Mouse (Mus musculus) forebrain, embryonic 16.5 days (tissue): ENCODE measurements around the gene Cwh43. TPM values are rescaled to one million over a fixed set of nuclear protein-coding genes. Genes with fewer than 3 reads are reported as not detected.

ENCODE experiments used
- ATAC-seq: fragments of 200-750 bp; cut with Nextera tagmentation; 2 replicates; pipeline ENCODE4 v1.8.0; 2017; ENCODE audit warnings: mild to moderate bottlenecking, moderate library complexity
- H3K27ac ChIP-seq: fragments of 300-500 bp; sonication (generic); 2 replicates; pipeline ENCODE4 v1.5.1; 2014; ENCODE audit warnings: low read length, control low read depth
- H3K27me3 ChIP-seq: fragments of 300-500 bp; sonication (generic); replicated peaks from 2 replicates; pipeline ENCODE4 v1.6.1; 2014; ENCODE audit warnings: low read length; ENCODE audit not compliant: control insufficient read depth, insufficient read depth
- H3K36me3 ChIP-seq: fragments of 300-500 bp; sonication (generic); 2 replicates; pipeline ENCODE4 v1.6.1; 2014; ENCODE audit not compliant: control insufficient read depth, insufficient read depth
- H3K4me1 ChIP-seq: fragments of 300-500 bp; sonication (generic); replicated peaks from 2 replicates; pipeline ENCODE4 v1.6.1; 2014; ENCODE audit warnings: low read length; ENCODE audit not compliant: control insufficient read depth, insufficient read depth
- H3K4me2 ChIP-seq: fragments of 300-500 bp; sonication (generic); 2 replicates; pipeline ENCODE4 v1.6.1; 2014; ENCODE audit warnings: mild to moderate bottlenecking, low read length, control low read depth
- H3K4me3 ChIP-seq: fragments of 300-500 bp; sonication (generic); replicated peaks from 2 replicates; pipeline ENCODE4 v1.5.1; 2014; ENCODE audit warnings: mild to moderate bottlenecking, low read length, control low read depth
- H3K9ac ChIP-seq: fragments of 300-500 bp; sonication (generic); replicated peaks from 2 replicates; pipeline ENCODE4 v1.6.1; 2014; ENCODE audit warnings: low read depth, low read length, control low read depth
- H3K9me3 ChIP-seq: fragments of 300-500 bp; sonication (generic); 2 replicates; pipeline ENCODE4 v1.6.1; 2016; ENCODE audit warnings: low read length; ENCODE audit not compliant: control insufficient read depth
- WGBS: fragments of 180-500 bp; shearing (Covaris S2); extraction: QIAGEN DNeasy Blood & Tissue Kit; methylation state at CpG from one replicate; pipeline ENCODE4 v1.1.7; 2014; 5-methylcytosine and 5-hydroxymethylcytosine counted together
- polyA plus RNA-seq: library from polyadenylated mRNA; unstranded; fragments of >200 nt; fragmentation: Nextera tagmentation; extraction: Ambion mirVana; gene quantifications from 2 replicates; pipeline ENCODE4 v1.2.1, GENCODE M21; 2015

The Cwh43 gene
- polyA plus RNA-seq, 1 experiment from 2014 or later: not detected

GRCm38 (mm10) chr5:73486451-73486850 lies 80.6 kb downstream of the Cwh43 start:
- H3K36me3 ChIP-seq: no peaks in the 10 kb centered on the region
- no peak overlapping the region for H3K4me2 ChIP-seq
- no peak overlapping the region for H3K27ac ChIP-seq
- H3K27me3 ChIP-seq: no peaks in the 10 kb centered on the region
- ATAC-seq: no peak
- peaks cover 9% of the 10 kb centered on the region for H3K4me1 ChIP-seq
- 43% methylated on average over 4 of the region's 4 CpGs for WGBS
- no peaks in the 10 kb centered on the region for H3K9me3 ChIP-seq
- H3K4me3 ChIP-seq: no peak overlapping the region
- no peak overlapping the region for H3K9ac ChIP-seq

GRCm38 (mm10) chr5:73489915-73490314 lies 84.0 kb downstream of the Cwh43 start:
- 5% methylated on average over 14 of the region's 14 CpGs for WGBS
- Histone ChIP-seq H3K9me3 (no peaks in the 10 kb centered on the region), H3K4me3 (peak overlapping the region; percentile 94), H3K4me2 (peak overlapping the region; percentile 85), H3K4me1 (peaks cover 12% of the 10 kb centered on the region), H3K27me3 (no peaks in the 10 kb centered on the region), H3K36me3 (no peaks in the 10 kb centered on the region), H3K9ac (peak overlapping the region; percentile 54), H3K27ac (peak overlapping the region; percentile 58; the same call in 1 of the 2 replicates)
- no peak for ATAC-seq

DNA sequence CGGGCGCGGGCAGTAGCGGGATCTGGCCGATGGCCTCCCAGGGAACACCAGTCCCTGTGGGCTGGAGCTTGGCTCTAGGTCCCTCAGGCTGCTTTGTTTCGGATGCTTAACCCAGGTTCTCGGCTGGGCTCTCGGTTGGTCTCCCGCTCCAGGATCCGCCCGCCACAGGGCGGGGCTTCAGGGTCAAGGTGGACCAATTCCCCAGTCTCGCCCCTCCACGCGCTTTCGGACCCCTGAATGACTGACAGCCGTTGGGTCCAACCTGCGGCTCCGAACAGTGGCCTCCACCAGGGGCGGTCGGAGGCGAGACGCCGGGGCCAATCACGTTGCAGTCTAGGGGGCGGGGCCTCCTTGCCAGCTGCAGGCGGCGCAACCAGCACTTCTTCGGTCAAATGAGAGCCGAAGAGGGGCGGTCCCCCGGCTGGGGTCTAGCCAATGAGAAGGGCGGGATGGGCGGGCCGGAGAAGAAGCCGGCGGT lies 84.8 kb downstream of the Cwh43 start:
- Histone ChIP-seq H3K4me2 (peak overlapping the region; percentile 86), H3K27me3 (no peaks in the 10 kb centered on the region), H3K27ac (peak overlapping the region; percentile 97), H3K9me3 (no peaks in the 10 kb centered on the region), H3K36me3 (no peaks in the 10 kb centered on the region), H3K4me3 (peak overlapping the region; percentile 94), H3K4me1 (peaks cover 12% of the 10 kb centered on the region), H3K9ac (peak overlapping the region; percentile 78)
- ATAC-seq: peak; percentile 93
- under 1% methylated on average over 37 of the region's 37 CpGs for WGBS

DNA sequence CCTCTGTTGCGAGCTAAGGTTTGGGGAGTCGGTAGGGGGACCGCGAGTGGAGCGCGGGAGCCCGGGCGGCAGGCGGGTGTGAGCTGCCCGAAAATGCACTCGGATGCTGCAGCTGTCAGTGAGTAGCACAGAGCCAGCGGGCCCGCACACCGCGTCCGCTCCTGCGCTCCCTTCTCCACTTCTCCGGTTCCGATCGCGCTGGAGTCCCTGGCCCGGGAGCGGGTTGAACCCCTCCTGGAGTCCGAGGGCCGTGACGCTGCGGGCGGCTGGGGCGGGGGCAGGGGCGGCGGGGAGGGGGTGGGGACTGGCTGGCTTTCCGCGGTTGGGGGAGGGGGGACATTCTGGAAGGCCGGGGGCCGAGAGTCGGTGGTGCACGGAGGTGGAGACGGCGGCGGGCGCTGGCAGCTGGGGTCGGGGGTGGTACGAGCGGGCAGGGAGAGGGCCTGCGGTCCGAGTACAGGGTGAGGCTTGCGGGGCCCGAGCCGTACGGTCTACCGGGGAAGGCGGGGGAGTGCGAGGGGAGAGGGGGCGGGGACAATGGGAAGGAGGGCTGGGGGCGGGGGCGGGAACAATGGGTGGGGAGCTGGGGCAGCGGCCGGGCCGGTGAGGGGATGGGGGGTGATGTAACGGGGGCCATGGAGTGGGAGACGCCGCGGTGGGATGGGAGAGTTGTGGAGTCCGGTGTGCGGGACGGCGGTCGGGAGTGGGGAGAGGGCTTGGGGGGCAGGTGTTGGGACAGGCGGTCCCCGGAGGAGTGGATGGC lies 85.4 kb downstream of the Cwh43 start:
- peak overlapping the region; percentile 97 for H3K27ac ChIP-seq
- H3K9me3 ChIP-seq: no peaks in the 10 kb centered on the region
- H3K4me2 ChIP-seq: peak overlapping the region; percentile 86
- no peaks in the 10 kb centered on the region for H3K36me3 ChIP-seq
- 1% methylated on average over 57 of the region's 70 CpGs for WGBS
- ATAC-seq: peak; percentile 19
- H3K27me3 ChIP-seq: no peaks in the 10 kb centered on the region
- peak overlapping the region; percentile 78 for H3K9ac ChIP-seq
- peak overlapping the region; percentile 94 for H3K4me3 ChIP-seq
- peaks cover 12% of the 10 kb centered on the region for H3K4me1 ChIP-seq

DNA sequence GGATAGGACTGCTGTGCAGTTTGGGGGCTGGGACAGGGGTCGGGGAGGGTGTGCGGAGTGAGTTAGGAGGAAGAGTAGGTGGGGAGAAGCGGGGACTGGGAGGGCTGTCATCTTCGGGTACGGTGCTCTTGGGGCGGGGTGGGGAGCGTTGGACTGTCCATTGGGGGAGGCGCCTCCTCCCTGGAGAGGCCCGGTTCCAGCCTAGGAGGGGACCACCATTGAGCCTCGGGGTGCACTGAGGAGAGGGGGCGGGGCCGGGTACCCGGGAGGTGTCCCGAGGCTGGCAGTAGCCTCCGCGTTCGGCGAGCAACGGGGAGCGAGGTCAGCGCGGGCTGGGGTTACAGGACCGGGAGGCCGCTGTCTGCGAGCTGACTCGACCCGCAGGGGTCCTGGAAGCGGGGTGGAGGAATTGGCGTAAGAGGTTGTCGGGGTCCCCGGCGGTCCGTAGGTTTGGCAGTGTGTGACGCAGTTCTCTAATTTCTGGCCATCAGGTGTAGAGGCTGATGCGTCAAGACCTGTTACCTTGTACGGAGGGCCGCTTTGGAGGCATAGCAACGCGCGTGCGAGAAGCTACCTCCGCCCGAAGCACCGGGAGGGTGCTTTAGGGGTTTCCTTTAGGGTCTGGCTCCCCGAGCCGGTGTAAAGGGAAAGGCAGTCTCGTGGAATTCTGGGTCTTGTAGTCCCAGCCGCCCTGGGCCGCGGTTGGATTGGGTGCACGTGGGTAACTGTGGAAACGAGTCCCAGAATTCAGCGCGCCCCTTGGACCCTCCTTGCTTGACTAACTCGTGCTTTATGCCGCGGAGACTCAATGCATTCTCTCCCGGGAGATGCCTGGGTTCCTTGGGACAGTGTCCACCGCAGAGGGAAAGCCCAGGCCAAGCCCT lies 86.2 kb downstream of the Cwh43 start:
- Histone ChIP-seq H3K9me3 (no peaks in the 10 kb centered on the region), H3K36me3 (no peaks in the 10 kb centered on the region), H3K4me3 (peak overlapping the region; percentile 94), H3K9ac (peak overlapping the region; percentile 78), H3K4me2 (peak overlapping the region; percentile 86), H3K27me3 (no peaks in the 10 kb centered on the region), H3K27ac (peak overlapping the region; percentile 97), H3K4me1 (peaks cover 12% of the 10 kb centered on the region)
- ATAC-seq: peak; percentile 85
- 0% methylated on average over 56 of the region's 59 CpGs for WGBS

GRCm38 (mm10) chr5:73497401-73497800 lies 91.5 kb downstream of the Cwh43 start:
- H3K4me2 ChIP-seq: no peak overlapping the region
- no peaks in the 10 kb centered on the region for H3K27me3 ChIP-seq
- H3K27ac ChIP-seq: no peak overlapping the region
- no peaks in the 10 kb centered on the region for H3K36me3 ChIP-seq
- peaks cover 6% of the 10 kb centered on the region for H3K4me1 ChIP-seq
- H3K4me3 ChIP-seq: no peak overlapping the region
- ATAC-seq: no peak
- no peaks in the 10 kb centered on the region for H3K9me3 ChIP-seq
- H3K9ac ChIP-seq: no peak overlapping the region
- 80% methylated on average over 3 of the region's 3 CpGs for whole genome bisulfite sequencing

GRCm38 (mm10) chr5:73498559-73498958 lies 92.7 kb downstream of the Cwh43 start:
- Histone ChIP-seq H3K9ac (no peak overlapping the region), H3K4me2 (no peak overlapping the region), H3K27me3 (no peaks in the 10 kb centered on the region), H3K36me3 (no peaks in the 10 kb centered on the region), H3K9me3 (no peaks in the 10 kb centered on the region), H3K27ac (no peak overlapping the region), H3K4me1 (no peaks in the 10 kb centered on the region; the same call in 1 of the 2 replicates), H3K4me3 (no peak overlapping the region)
- ATAC-seq: no peak
- WGBS: 91% methylated on average over 8 of the region's 8 CpGs

GRCm38 (mm10) chr5:73500867-73501440 lies 95.1 kb downstream of the Cwh43 start:
- no peak overlapping the region for H3K4me3 ChIP-seq
- H3K27ac ChIP-seq: no peak overlapping the region
- WGBS: 78% methylated on average over 7 of the region's 7 CpGs
- H3K36me3 ChIP-seq: no peaks in the 10 kb centered on the region
- H3K27me3 ChIP-seq: no peaks in the 10 kb centered on the region
- H3K9me3 ChIP-seq: no peaks in the 10 kb centered on the region
- no peak for ATAC-seq
- no peak overlapping the region for H3K9ac ChIP-seq
- no peak overlapping the region for H3K4me2 ChIP-seq
- peaks cover 6% of the 10 kb centered on the region for H3K4me1 ChIP-seq

- Histone ChIP-seq H3K9ac (no peak overlapping the region), H3K4me1 (peaks cover 13% of the 10 kb centered on the region), H3K36me3 (no peaks in the 10 kb centered on the region), H3K9me3 (no peaks in the 10 kb centered on the region), H3K27ac (no peak overlapping the region), H3K4me3 (no peak overlapping the region), H3K4me2 (no peak overlapping the region), H3K27me3 (no peaks in the 10 kb centered on the region)
- ATAC-seq: no peak
- 94% methylated on average over 9 of the region's 9 CpGs for WGBS
These were observed 96.5 kb downstream of the Cwh43 start for GRCm38 (mm10) chr5:73502422-73502821.
